Mouse (Mus musculus): ENCODE results near the gene Cdv3. TPM values are rescaled to one million over a fixed set of nuclear protein-coding genes. Genes with fewer than 3 reads are reported as not detected.

The Cdv3 gene
- polyA plus RNA-seq, 1 experiment, result 27.0 TPM

DNA sequence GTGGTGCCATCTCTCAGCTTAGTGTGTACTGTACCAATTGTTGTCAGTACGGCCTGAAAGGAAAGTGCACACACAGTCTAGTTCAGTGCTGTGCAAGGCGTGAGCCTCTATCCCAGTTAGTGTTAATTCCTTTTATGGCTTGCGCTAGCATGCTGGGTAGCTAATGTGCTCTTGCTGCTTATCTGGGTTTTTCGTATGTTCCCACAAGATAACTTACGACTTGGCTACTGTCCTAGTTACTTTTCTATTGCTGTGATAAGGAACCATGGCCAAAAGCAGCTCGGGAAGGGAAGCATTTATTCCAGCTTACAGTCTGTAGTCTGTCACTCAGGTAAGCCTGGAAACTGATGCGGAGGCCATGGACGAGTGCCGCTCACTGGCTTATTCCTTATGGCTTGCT is 39.2 kb downstream of the Cdv3 start:
- Histone ChIP-seq H3K27me3 (replicated peaks; ENCODE audit: control insufficient read depth, insufficient read depth, low read length) (no peaks in the 10 kb centered on the region), H3K36me3 (ENCODE audit: control insufficient read depth, insufficient read depth, low read length) (peaks cover 6% of the 10 kb centered on the region; the same call in 1 of the 2 replicates), H3K27ac (ENCODE audit: insufficient read depth, low read depth, low read length) (no peak overlapping the region), H3K4me3 (ENCODE audit: insufficient read depth, low read depth, low read length) (no peak overlapping the region), H3K4me1 (ENCODE audit: control insufficient read depth, insufficient read depth, low read length) (no peaks in the 10 kb centered on the region)
- DNase-seq, result no peak
- 84% methylated on average over 9 of the region's 9 CpGs for WGBS
- TF ChIP-seq POLR2A (IDR thresholded peaks at IDR 0.05; ENCODE audit: low read depth, low read length), result no peak
- no peak for TF ChIP-seq CTCF (conservative IDR thresholded peaks at IDR 0.05; ENCODE audit: insufficient read depth, insufficient read length, low read depth, low read length)

DNA sequence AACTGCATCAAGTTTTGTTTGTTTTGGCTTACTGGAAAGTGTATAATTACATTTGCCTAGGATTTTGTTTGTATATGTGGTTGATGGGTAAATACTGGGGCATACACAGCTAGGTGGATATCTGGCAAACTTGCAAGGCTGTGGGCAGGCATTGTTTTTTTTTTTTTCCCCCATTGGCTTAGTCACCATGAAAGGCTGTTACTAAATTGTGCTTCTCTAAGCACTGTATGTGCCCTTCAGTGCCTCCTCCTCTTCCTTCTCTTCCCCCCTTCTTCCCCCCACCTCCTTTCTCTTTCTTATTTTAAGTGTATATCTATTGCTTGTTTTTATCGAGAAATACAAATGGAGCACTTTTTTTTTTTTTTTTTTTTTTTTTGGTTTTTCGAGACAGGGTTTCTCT is 41.0 kb downstream of the Cdv3 start:
- H3K36me3 ChIP-seq (ENCODE audit: control insufficient read depth, insufficient read depth, low read length), result peaks cover 8% of the 10 kb centered on the region
- 82% methylated on average over 1 of the region's 2 CpGs for WGBS
- DNase-seq, result no peak

DNA sequence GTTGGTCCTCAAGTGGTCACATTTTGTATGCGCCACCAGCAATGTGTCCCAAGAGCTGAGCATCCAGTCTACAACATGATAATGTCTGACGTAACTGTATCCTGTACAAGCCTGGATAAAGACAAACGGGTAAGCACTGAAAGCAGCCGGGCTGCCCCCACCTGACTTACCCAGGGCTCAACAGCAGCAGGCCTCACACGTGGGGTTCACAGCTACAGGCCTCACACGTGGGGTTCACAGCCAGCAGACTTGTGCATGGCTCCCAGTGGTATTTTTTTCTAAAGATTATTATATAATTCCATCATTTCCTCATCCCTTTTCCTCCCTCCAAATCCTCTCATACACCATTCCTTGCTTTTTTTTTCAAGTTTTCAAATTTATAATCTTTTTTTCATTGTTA is 55.8 kb downstream of the Cdv3 start:
- WGBS, result 83% methylated on average over 6 of the region's 6 CpGs
- Histone ChIP-seq H3K4me1 (ENCODE audit: control insufficient read depth, insufficient read depth, low read length) (peaks cover 3% of the 10 kb centered on the region; the same call in 1 of the 2 replicates), H3K4me3 (ENCODE audit: insufficient read depth, low read depth, low read length) (no peak overlapping the region), H3K27me3 (replicated peaks; ENCODE audit: control insufficient read depth, insufficient read depth, low read length) (no peaks in the 10 kb centered on the region), H3K27ac (ENCODE audit: insufficient read depth, low read depth, low read length) (no peak overlapping the region), H3K36me3 (ENCODE audit: control insufficient read depth, insufficient read depth, low read length) (no peaks in the 10 kb centered on the region)
- TF ChIP-seq CTCF (conservative IDR thresholded peaks at IDR 0.05; ENCODE audit: insufficient read depth, insufficient read length, low read depth, low read length) (no peak), POLR2A (IDR thresholded peaks at IDR 0.05; ENCODE audit: low read depth, low read length) (no peak)
- no peak for DNase-seq

More for the DNA sequence above, 41.0 kb downstream of the Cdv3 start:
- Histone ChIP-seq H3K27me3 (replicated peaks; ENCODE audit: control insufficient read depth, insufficient read depth, low read length) (no peaks in the 10 kb centered on the region), H3K27ac (ENCODE audit: insufficient read depth, low read depth, low read length) (no peak overlapping the region), H3K4me1 (ENCODE audit: control insufficient read depth, insufficient read depth, low read length) (no peaks in the 10 kb centered on the region), H3K4me3 (ENCODE audit: insufficient read depth, low read depth, low read length) (no peak overlapping the region)
- no peak for TF ChIP-seq POLR2A (IDR thresholded peaks at IDR 0.05; ENCODE audit: low read depth, low read length)
- TF ChIP-seq CTCF (conservative IDR thresholded peaks at IDR 0.05; ENCODE audit: insufficient read depth, insufficient read length, low read depth, low read length), result no peak

DNA sequence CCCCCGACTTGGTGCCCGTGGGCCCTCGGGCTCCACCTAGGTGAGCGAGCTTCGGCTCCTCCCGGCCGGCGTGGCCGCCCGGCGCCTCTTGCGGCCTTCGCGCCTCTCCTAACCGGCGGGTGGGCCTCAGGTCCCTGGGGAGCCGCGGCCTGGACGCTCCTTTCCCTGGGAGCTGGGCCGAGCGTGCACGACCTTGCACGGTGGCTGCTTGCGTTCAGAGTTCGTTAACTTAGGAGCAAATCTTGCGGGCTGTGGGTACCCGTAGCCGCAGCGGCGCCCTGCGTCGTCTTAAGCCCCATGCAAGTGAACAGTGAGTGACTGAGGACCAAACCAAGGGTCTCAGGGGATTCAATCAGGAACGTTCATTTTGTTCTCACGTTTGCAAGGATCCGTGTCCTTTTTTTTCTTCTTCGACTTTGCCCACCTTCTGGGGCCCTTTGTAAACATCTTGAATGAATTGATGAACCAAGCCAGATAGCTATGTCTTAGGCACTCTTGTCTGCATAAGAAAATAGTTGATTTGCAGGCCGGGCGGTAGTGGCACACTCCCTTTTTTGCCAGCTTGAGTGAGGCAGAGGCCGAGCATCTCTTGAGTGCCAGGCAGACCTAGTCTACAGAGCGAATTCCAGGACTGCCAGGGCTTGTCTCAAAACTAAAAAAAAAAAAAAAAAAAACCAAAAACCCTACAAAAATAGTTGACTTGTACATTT is 60.2 kb downstream of the Cdv3 start:
- Histone ChIP-seq H3K27ac (ENCODE audit: insufficient read depth, low read depth, low read length) (no peak overlapping the region), H3K4me3 (ENCODE audit: insufficient read depth, low read depth, low read length) (peak overlapping the region; percentile 99), H3K36me3 (ENCODE audit: control insufficient read depth, insufficient read depth, low read length) (no peaks in the 10 kb centered on the region), H3K4me1 (ENCODE audit: control insufficient read depth, insufficient read depth, low read length) (peaks cover 3% of the 10 kb centered on the region; the same call in 1 of the 2 replicates), H3K27me3 (replicated peaks; ENCODE audit: control insufficient read depth, insufficient read depth, low read length) (no peaks in the 10 kb centered on the region)
- WGBS, result 1% methylated on average over 40 of the region's 40 CpGs
- no peak for DNase-seq
- no peak for TF ChIP-seq POLR2A (IDR thresholded peaks at IDR 0.05; ENCODE audit: low read depth, low read length)

DNA sequence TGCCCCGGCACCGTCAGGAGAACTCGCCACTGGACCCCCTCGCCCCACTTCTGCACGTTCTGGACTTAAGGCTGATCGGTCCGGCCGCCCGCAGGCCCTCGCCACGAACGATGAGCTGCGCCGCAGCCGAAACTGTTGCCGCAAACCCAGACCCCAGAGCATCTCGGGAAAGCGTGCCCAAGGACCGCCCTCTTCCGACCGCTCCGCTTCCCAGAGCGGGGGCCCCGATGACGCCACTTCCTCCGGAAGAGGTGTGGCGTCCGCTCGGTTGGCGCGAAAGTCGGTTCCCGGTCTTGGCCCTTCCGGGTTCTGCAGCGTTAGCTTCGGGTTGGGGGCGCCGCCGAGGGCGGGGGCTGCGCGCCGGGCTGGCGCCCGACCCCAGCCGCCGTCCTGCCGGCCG is 60.7 kb downstream of the Cdv3 start, which contains the start of the genes 1300017J02Rik and Topbp1:
1300017J02Rik (minus strand) TSS at position 156 of the 400 bp plus-strand sequence.
Topbp1 (plus strand) TSS at position 289 of the 400 bp plus-strand sequence.
- H3K4me3 ChIP-seq (ENCODE audit: insufficient read depth, low read depth, low read length), result peak within 1 kb of the TSS; percentile 99
- peak; percentile 86 for TF ChIP-seq POLR2A (IDR thresholded peaks at IDR 0.05; ENCODE audit: low read depth, low read length)
- no peak for TF ChIP-seq CTCF (conservative IDR thresholded peaks at IDR 0.05; ENCODE audit: insufficient read depth, insufficient read length, low read depth, low read length)
- H3K27ac ChIP-seq (ENCODE audit: insufficient read depth, low read depth, low read length), result peak within 1 kb of the TSS; percentile 95
- no peaks in the 10 kb centered on the region for H3K36me3 ChIP-seq (ENCODE audit: control insufficient read depth, insufficient read depth, low read length)
- peaks cover 3% of the 10 kb centered on the region; the same call in 1 of the 2 replicates for H3K4me1 ChIP-seq (ENCODE audit: control insufficient read depth, insufficient read depth, low read length)
- no peaks in the 10 kb centered on the region for H3K27me3 ChIP-seq (replicated peaks; ENCODE audit: control insufficient read depth, insufficient read depth, low read length)
- WGBS, result under 1% methylated on average over 49 of the region's 49 CpGs
- DNase-seq, result peak; percentile 93

Other genes with a start within 250 kb of the Cdv3 start
- gene Srprb, start 163.7 kb downstream of the Cdv3 start, polyA plus RNA-seq (2012; rRNA removed), result 35.4 and 44.4 TPM in 2 replicates
- gene Gm20425, start 135.5 kb downstream of the Cdv3 start, polyA plus RNA-seq (2012; rRNA removed), result not detected in 2 replicates
- 147 TPM in 2 replicates for gene Trf, start 135.4 kb downstream of the Cdv3 start, polyA plus RNA-seq (2012; rRNA removed)
- 0.05 and 0.08 TPM in 2 replicates for gene 1300017J02Rik, start 60.8 kb downstream of the Cdv3 start, polyA plus RNA-seq (2012; rRNA removed)
- gene Topbp1, start 60.6 kb downstream of the Cdv3 start, polyA plus RNA-seq (2012; rRNA removed), result 4.4 and 4.7 TPM in 2 replicates
- 0.14 and 0.56 TPM in 2 replicates for gene Bfsp2, start 114.6 kb upstream of the Cdv3 start, polyA plus RNA-seq (2012; rRNA removed)